Mouse (Mus musculus): ENCODE measurements around the gene Irx2. TPM values are rescaled to one million over a fixed set of nuclear protein-coding genes. Genes with fewer than 3 reads are reported as not detected.

The Irx2 gene
- 1 to 10 TPM; 1.8 to 4.9 TPM for total RNA-seq (2021)
- long read RNA-seq, experiment 1, result 0 reads
- long read RNA-seq, experiment 2, partial matches to known transcripts, result 1 of 5 reads
- long read RNA-seq, experiment 2, other reads (novel, unspliced or antisense), result 0 of 5 reads

DNA sequence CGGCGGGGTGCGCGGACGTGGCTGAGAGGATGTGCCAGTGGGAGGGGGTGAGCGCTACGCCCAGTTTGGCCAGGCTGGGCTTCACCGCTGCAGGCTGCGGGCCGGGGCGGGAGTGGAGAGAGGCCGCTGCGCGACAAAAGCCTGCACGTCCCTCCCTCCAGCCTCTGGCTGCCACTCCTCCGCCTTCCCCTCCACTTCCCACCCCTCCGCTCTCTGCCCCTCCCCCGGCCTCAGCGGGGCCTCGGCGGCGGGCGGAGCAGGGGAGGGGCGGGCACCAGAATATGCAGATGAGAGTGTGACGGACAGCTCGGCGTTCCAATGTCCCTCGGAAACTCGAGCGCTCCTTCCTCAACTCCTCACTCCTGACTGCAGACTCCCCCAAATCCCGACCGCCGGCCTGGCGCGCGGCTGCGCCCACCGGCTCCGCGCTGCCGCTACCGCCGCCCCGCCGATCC lies at the start of gene Irx2:
Irx2 (plus strand) TSS at position 359 of the 455 bp plus-strand sequence.
- DNase-seq (ENCODE audit: low spot score in 2 of 2), result no peak

DNA sequence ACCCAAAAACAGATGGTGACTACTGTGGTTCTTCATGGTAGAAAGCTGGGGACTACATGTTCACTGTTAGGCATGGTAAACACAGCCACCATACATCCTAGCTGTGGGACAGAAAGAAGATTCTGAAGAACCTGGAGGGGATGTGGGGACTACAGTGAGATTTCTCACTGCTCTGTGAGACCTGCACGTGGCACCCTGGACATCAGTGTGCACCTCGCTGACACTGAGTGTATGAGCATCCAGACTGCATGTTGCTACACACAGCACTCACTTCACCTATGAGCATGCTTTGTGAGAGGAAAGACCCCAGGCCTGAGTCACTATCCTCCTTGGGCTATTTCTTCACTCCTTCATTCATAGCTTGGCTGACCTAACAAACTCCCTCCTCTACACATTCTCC lies 47.3 kb upstream of the Irx2 start:
- no peak for DNase-seq (ENCODE audit: low spot score in 2 of 2)

DNA sequence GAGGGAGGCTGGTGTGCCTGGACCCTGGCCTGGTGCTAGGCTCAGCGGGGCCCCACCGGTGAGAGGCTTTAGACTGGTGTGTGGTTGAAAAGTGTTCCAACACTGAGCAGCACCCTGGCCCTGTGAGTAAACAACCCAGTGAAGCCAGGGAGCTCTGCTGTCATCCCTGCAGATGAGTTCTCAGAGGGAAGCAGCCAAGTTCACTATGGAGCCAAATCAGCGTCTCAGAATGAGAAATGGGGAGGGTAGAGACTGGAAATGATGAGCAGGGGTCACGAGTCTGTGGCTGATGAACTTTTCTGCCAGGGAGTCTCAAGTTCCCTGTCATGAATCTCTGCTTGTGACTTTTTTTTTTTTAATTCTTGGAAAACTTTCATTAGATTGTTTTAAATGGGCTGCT lies 36.1 kb upstream of the Irx2 start:
- no peak for DNase-seq (ENCODE audit: low spot score in 2 of 2)

DNA sequence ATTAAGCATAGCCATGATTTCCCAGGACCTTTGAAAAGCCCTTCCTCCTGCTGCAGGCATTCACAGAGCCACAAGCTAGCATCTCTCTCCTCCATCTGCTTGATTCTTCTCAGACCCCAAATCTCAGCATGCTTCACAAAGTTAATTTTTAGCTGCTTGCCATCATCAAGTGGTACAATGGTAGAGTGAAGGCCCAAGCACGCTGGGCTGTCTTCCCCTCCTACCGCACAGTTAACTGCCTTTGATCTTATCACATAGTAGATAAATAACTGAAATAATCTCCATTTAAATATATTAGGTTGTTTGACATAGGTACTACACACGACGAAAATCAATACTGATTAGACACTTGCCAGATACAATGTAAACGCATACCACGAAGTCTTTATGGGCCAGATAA lies 35.3 kb upstream of the Irx2 start:
- DNase-seq (ENCODE audit: low spot score in 2 of 2), result no peak

DNA sequence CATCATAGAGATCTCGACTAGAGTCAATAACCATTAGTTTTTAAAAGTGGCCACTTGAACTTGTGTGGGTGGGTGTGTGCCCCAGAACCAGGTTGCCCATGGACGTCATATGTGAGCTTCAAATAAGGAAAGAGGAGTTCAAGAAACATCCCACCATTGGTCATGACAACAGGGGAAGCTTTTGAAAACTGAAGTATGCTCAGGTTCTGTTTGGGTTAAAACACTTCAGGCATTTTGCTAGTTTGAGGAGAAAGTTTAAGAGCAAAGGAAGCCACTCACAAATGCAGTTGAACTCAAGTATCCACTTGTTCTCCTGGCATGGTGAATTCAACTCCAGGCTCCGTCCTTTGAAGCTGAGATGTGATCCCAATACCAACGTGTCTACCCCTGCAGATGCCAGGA lies 34.9 kb upstream of the Irx2 start:
- no peak for DNase-seq (ENCODE audit: low spot score in 2 of 2)

DNA sequence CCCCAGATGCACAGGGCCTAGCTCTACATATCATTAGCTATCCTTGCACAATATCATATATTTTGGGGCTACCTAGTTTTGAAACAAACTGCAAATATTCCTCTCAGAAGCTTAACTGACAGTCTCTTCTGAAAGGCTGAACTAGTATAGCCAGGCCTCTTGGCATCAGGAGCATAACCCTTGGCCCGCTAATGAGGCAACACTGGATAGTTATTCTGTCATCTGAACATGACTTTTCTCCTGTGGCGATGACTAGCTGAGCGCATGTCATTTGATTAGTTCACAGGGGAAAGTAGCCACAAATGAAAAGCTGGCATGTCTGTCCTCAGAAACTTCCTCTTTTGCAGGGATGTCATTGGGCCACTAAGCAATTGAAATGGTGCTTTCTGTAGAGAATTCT lies 29.4 kb upstream of the Irx2 start:
- DNase-seq (ENCODE audit: low spot score in 2 of 2), result no peak

DNA sequence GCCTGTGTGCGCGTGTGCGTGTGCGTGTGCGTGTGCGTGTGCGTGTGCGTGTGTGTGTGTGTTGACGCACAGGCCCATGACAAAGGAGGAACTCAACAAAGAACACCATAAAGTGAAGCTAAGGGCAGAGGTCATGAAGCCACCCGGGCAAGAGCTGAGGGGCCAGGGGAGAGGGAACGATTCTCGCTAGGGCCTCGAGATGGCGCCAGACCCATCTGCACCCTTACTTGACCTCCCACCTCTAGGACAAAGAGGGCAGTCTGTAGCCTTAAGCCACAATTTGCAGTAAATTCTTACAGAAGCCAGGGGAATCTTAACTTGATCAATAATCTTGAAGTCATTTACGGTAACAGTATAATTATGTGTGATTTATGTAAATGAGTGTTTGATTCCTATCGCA lies 19.9 kb upstream of the Irx2 start:
- no peak for DNase-seq (ENCODE audit: low spot score in 2 of 2)

DNA sequence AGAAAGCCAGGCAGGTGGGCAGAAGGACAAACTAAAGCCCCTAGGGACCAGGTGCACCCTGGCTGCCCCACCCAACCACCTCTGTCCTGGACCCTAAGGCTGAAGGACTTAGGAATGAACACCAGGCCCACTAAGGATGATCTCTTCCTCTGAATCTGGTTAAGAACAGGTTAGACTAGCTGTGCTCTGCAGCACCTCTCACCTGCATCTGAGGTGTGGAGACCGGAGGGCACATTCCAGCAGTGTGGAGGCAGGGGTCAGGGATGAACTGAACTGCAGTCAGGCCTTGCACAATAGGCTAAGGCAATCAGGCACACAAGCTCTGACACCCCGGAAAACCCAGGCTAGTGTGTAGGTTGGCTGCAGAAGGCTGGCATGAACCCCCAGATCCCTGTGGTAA lies 18.3 kb upstream of the Irx2 start:
- DNase-seq (ENCODE audit: low spot score in 2 of 2), result no peak

DNA sequence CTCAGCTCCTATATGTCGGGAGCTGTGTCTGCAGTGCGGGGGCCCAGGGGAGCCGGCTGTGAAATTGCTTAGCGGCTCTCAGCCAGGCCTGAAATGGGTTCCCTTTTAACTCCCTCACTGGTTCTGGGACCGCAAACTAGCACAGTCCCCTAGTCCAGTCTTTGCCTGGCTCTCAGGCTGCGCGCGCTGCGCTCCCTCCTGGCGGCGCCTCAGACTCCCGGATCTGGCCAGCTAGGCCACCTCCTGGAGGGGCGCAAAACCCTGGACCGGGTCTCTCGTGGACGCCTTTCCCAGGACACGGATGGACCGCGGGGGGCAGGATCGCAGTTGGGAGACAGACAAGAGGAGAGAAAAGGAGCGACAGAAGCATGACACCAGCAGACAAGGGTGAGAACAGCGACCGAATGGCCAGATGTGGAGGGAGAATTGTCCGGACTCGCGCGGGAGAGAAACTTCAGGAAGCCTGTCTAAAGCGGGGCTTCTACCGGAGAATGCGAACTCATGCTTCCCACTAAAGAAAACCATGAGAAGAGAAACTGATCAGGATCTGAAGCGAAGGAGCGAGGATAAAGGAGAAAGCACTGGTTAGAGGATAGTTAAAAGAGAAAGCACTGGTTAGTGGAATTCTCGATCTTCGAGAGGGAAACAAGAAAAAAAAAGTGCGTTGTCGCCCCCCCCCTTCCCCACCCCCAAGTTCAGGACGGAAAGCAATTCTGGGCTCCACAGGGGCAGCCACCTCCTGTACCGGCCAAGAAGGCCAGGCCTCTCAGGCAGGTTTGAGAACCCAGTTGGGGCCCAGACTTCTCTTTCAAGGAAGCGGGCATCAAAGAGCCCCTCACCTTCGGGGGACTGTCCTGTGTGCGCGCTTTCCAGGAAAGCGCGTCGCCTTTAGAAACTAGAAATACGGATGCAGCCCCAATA lies 4.4 kb upstream of the Irx2 start:
- no peak for DNase-seq (ENCODE audit: low spot score in 2 of 2)

DNA sequence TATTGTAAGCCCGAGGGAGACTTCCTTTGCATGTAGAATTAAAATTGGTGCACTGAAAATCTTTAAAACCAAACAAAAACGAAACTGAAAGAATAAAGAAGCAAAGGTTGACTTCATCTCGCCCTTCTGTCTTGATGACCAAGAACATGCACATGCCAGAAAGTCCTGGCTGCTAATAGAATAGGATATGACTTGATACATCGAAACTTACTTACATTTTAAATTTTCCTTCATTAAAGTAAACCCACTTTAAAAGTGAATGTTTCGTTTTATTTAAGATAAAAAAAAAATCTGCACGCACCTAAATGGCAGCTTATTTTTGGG lies 3.8 kb upstream of the Irx2 start:
- DNase-seq (ENCODE audit: low spot score in 2 of 2), result no peak

DNA sequence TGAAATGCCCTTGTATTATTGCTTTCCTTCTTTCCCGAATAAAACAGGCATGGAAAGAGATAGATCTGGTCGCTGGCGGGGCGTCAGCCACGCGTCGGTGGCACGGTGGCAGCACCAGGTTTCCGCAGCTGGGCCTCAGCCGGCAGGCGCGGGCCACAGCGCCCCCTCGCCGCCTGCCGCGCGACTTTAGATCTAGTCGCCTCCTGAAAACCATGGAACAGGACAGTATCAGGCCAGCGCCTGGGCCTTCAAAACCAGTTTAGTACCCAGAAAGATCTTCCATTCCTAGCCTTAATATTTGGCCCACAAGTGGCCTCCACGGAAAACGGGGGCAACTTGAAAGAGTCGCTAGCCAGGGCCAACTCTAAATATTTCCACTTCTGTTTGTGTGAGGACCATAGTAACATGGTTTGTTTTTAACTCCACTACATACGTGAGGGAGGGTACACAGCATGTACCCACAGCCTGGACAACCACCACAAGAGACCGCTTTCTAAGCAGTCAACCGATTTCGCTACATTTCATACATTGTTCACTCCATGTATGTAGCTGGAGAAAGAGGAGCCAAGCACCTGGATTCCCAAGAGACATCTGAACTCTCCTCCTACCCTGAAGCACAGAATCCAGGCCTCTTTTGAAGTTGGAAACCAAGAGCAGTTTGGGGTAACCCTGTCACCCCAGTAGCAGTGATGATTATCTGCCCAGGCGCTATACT lies 3.2 kb upstream of the Irx2 start:
- DNase-seq (ENCODE audit: low spot score in 2 of 2), result no peak

DNA sequence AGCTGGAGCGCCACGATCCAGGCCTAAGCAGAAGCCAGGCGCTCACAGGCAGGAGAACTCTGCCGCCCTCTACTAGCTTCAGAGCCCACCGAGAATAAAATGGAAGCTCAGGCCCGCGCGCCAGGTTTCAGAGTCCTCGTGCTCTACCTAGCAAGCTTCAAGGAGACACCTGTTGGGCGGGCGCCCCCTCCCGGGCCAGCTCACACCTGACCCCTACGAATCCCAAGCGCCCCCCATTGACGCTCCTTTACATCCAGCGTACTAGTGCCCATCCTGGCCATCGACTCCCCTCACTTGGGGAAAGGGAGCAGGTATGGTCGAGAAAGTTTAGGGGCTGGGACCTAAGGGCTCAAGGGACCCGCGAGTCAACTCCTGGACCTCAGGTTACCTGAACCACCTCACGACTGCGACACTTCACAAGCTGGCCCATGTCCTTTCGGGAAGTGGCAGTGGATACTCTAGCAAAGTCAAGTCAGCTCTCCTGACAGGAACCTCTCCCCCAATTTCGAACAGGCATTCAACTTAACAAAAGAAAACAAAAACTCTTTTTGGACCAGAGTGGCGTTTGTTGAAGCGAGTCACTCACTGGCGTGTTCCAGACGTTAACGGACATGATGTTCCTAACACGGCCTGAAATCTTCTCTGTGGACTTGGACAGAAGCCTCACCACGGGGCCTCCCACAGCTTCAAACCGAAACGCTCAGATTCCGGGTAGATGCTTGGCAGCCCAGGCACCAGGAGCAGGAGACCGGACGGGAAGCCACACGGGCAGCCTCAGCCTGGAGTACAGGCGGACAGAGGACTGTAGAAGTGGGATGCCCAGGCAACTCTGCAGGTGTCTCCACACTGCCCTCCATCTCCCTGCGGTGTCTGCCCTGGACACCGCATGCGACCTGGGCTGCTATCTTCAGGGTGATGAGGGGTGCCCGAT lies 964 bp upstream of the Irx2 start:
- DNase-seq (ENCODE audit: low spot score in 2 of 2), result no peak

DNA sequence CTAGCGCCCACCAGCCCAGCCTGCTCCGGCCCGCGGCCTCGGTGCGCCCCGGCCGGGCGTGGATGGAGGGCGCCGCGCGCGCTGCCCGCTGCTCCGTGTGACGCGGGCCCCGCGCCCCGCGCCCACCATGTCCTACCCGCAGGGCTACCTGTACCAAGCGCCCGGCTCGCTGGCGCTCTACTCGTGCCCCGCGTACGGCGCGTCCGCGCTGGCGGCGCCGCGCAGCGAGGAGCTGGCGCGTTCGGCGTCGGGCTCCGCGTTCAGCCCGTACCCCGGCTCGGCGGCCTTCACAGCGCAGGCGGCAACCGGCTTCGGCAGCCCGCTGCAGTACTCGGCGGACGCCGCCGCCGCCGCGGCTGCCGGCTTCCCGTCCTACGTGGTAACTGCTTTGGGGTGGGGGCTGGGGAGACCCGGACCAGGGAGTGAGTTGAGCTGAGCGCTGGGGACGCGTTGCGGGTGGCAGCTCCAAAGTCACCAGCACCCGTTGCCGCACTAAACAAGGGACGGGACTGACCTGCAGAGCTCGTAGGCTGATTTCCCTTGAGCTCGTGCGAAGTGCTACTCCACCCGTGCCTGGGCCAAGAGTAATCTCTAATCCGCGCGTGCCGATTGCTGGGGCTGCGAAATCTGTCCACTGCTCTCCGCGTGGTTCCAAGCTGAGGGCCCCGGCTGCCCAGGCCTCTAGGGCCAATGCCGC lies 463 bp downstream of the Irx2 start:
- DNase-seq (ENCODE audit: low spot score in 2 of 2), result no peak

DNA sequence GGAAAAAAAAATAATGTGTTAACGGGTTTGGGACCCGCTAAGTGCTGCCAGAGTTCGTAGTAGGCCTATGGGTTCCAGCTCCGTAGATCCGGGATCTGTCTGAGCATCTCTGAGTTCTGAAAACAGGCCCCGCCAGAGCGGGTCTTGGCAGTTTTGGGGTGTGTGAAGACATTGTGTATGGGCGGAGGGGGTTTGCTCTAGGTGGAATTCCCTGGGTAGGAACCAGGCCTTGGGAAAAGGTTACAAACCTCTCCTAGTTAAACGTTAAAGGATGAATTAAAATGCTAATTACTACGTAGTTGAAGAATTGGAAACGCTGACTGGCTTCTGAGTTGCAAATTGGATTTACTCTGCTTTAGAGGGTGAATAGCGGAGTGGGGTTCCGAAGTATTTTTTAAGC lies 1.2 kb downstream of the Irx2 start:
- DNase-seq (ENCODE audit: low spot score in 2 of 2), result no peak

DNA sequence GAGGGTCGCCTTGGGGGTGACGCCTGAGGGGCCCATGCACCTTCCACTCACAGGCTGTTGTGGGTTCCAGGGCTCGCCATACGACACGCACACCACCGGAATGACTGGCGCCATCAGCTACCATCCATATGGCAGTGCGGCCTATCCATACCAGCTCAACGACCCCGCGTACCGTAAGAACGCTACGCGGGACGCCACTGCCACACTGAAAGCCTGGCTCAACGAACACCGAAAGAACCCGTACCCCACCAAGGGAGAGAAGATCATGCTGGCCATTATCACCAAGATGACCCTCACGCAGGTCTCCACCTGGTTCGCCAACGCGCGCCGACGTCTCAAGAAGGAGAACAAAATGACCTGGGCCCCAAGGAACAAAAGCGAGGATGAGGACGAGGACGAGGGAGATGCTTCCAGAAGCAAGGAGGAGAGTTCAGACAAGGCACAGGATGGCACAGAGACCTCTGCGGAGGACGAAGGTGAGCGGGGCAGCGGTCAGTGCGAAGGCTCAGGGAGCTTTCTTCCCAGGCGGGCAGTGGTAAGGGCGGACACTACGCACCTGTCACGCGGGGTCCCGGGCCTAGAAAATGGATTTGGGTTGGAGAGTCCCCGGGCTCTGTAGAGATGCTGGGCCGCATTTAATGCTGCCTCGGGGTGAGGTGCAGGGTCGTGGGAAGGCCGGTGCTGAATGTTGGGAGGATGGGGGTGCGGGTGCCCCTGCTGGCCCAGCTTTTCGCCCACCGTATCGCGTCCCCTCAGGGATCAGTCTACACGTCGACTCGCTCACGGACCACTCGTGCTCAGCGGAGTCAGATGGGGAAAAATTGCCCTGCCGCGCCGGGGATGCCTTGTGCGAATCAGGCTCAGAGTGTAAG lies 2.1 kb downstream of the Irx2 start:
- DNase-seq (ENCODE audit: low spot score in 2 of 2), result no peak

DNA sequence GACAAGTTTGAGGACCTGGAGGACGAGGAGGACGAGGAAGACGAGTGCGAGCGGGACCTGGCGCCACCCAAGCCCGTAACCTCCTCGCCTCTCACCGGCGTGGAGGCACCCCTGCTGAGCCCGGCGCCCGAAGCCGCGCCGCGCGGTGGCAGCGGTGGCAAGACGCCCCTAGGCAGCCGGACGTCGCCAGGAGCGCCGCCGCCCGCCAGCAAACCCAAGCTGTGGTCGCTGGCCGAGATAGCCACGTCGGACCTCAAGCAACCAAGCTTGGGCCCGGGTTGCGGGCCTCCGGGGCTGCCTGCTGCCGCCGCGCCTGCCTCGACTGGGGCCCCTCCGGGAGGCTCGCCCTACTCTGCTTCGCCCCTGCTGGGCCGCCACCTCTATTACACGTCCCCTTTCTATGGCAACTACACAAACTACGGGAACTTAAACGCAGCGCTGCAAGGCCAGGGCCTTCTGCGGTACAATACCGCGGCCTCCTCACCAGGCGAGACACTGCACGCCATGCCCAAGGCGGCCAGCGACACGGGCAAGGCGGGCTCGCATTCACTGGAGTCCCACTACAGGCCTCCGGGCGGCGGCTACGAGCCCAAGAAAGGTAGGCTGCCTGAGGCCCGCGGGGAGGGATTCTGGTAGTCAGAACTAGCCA lies 2.9 kb downstream of the Irx2 start:
- no peak for DNase-seq (ENCODE audit: low spot score in 2 of 2)

DNA sequence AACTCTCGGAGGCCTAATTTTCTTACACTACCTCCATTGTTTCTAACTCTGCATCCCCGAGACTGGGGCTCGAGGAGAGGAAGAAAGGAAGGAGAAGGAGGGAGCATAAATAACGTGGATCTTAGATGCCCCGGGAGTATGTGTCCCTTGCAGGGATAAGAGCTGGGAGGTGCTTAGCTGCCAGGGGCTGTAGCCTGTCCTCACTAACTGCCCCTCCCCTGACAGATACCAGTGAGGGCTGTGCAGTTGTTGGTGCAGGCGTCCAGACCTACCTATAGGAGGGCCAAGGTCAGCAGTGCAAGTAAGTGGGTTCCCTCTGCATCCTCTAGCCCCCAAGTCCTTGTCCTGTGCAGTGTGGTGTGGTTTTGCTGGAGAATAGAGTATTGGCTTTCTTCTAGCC lies 3.7 kb downstream of the Irx2 start:
- no peak for DNase-seq (ENCODE audit: low spot score in 2 of 2)

DNA sequence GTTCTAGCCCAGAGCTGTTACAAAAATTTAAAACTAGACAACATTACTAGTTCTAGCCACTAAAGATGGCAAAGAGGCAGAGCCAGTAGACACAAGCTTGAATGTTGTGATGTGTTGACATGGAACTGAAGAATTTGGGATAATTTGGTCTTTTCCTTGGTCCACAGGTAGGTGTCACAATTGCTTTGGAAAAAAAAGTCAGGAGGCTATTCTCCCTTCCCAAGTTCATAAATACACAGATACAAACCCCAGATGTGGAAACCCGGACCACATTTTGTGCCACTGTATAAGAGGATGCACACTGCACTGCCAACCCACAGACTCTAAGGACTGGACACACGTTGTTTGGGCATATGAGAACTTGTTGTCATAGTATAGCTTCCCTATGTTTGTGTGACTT lies 4.5 kb downstream of the Irx2 start:
- no peak for DNase-seq (ENCODE audit: low spot score in 2 of 2)

DNA sequence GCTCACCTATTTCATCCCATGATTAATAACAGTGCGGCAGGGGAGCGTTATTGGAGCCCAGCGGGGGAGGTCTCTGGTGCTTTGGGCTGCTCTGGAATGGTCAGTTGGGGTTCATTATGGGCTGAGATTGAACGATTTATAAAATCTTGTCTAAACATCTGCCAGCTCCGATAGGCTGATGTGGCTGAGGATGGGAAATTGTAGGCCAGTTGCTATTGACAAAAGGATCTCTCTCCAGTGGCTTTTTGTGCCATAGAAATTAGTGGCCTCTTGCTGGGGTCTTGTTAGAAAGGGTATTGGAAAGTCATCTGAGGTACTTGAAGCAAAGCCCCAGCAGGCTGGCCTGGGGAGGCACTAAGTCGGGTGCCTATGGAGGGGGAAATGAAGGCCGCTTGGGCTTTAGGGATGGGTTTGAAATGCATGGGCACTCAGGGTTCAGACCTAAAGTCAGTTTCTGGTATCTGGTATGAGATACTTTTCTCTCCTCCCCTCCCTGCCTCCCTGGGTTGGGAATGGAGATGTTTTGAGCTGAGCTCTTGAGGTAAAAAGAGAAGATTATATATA lies 6.2 kb downstream of the Irx2 start:
- DNase-seq (ENCODE audit: low spot score in 2 of 2), result no peak
